Mouse (Mus musculus) liver, postnatal 0 days (tissue): Measurements from ENCODE around the gene Mospd3.

Experiments
- CTCF ChIP-seq: sonication (generic); IDR thresholded peaks from 2 replicates; pipeline ENCODE4 v1.5.1; 2016; ENCODE audit warnings: antibody characterized with exemption, low read depth
- EP300 ChIP-seq: IDR thresholded peaks from 2 replicates; pipeline ENCODE4 v1.6.1; 2016; ENCODE audit warnings: antibody characterized with exemption, low read depth, mild to moderate bottlenecking

DNA sequence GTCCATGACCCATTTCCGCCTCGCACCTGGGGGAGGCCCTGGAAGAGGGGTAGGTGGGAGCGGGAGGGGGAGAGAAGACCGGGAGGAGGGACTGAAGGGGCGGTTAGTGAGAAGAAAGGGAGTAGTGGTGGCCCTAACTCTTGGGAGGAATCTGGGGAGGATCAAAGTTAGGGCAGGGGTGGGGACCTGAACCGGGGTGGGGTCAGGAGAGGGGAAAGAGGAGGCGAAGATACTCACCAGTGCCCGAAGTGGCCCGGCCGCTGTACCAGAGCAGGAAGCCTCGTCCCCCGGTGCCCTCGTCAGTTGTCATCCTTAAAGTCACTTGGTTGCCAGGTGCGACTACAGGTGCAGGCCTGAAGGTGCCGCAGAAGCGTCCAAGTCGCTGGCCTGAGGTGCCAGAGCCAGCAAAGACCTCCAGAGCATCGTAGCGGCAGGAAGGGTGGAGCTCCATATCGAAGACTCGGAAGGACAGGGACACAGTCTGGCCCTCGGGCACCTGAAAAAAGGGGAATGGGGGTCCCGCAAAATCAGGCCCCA lies 7.9 kb upstream of the Mospd3 start:
- TF ChIP-seq CTCF (no peak), EP300 (no peak)
